Mouse (Mus musculus) stomach, embryonic 14.5 days (tissue): ENCODE results near the gene Rbfox2. TPM values are rescaled to one million over a fixed set of nuclear protein-coding genes. Genes with fewer than 3 reads are reported as not detected.

Source experiments
- ATAC-seq: fragments of 200-750 bp; cut with Nextera tagmentation; 2 replicates; pipeline ENCODE4 v1.8.0; 2017; ENCODE audit warnings: low read depth, moderate TSS enrichment; ENCODE audit not compliant: insufficient number of reproducible peaks, insufficient read depth, low FRiP score
- H3K27ac ChIP-seq: fragments of 300-500 bp; sonication (generic); 2 replicates; pipeline ENCODE4 v1.5.1; 2014; ENCODE audit warnings: mild to moderate bottlenecking, low read length, moderate library complexity, mixed read lengths
- H3K27me3 ChIP-seq: fragments of 300-500 bp; sonication (generic); 2 replicates; pipeline ENCODE4 v1.6.1; 2014; ENCODE audit warnings: low read length, control low read depth, mixed read lengths; ENCODE audit not compliant: control insufficient read depth, insufficient read depth
- H3K36me3 ChIP-seq: fragments of 300-500 bp; sonication (generic); 2 replicates; pipeline ENCODE4 v1.6.1; 2014; ENCODE audit warnings: mild to moderate bottlenecking, control low read depth, low read length, moderate library complexity, mixed read lengths; ENCODE audit not compliant: control insufficient read depth, insufficient read depth
- H3K4me1 ChIP-seq: fragments of 300-500 bp; sonication (generic); 2 replicates; pipeline ENCODE4 v1.6.1; 2014; ENCODE audit warnings: low read length, control low read depth, mixed read lengths; ENCODE audit not compliant: control insufficient read depth, insufficient read depth
- H3K4me2 ChIP-seq: fragments of 300-500 bp; sonication (generic); replicated peaks from 2 replicates; pipeline ENCODE4 v1.6.1; 2014; ENCODE audit warnings: low read depth, low read length, control low read depth
- H3K4me3 ChIP-seq: fragments of 300-500 bp; sonication (generic); 2 replicates; pipeline ENCODE4 v1.5.1; 2014; ENCODE audit warnings: low read depth, low read length, control low read depth
- H3K9ac ChIP-seq: fragments of 300-500 bp; sonication (generic); replicated peaks from 2 replicates; pipeline ENCODE4 v1.6.1; 2014; ENCODE audit warnings: low read depth, mild to moderate bottlenecking, control low read depth, low read length, moderate library complexity, mixed read lengths
- H3K9me3 ChIP-seq: fragments of 300-500 bp; sonication (generic); 2 replicates; pipeline ENCODE4 v1.6.1; 2016; ENCODE audit warnings: low read depth, low read length, control low read depth; ENCODE audit not compliant: control insufficient read depth
- WGBS: fragments of 180-500 bp; shearing (Covaris S2); extraction: QIAGEN DNeasy Blood & Tissue Kit; methylation state at CpG from one replicate; pipeline ENCODE4 v1.1.7; 2014; 5-methylcytosine and 5-hydroxymethylcytosine counted together
- polyA plus RNA-seq: library from polyadenylated mRNA; unstranded; fragments of >200 nt; fragmentation: Nextera tagmentation; extraction: Ambion mirVana; gene quantifications from 2 replicates; pipeline ENCODE4 v1.2.1, GENCODE M21; 2014

The Rbfox2 gene
- polyA plus RNA-seq, 1 experiment from 2014 or later, result 90.5 TPM

- ATAC-seq, result no peak
- no peak overlapping the region for H3K4me3 ChIP-seq
- H3K36me3 ChIP-seq, result no peaks in the 10 kb centered on the region
- H3K4me1 ChIP-seq, result peaks cover 19% of the 10 kb centered on the region
- no peak overlapping the region for H3K4me2 ChIP-seq
- H3K27me3 ChIP-seq, result no peaks in the 10 kb centered on the region
- H3K9me3 ChIP-seq, result no peaks in the 10 kb centered on the region
- no peak overlapping the region for H3K9ac ChIP-seq
- WGBS, result 75% methylated on average over 5 of the region's 5 CpGs
- no peak overlapping the region for H3K27ac ChIP-seq
These were observed 62.2 kb downstream of the Rbfox2 start for GRCm38 (mm10) chr15:77244634-77245033.

GRCm38 (mm10) chr15:77243876-77244560 is 62.8 kb downstream of the Rbfox2 start:
- Histone ChIP-seq H3K4me2 (no peak overlapping the region), H3K27me3 (no peaks in the 10 kb centered on the region), H3K36me3 (no peaks in the 10 kb centered on the region), H3K27ac (no peak overlapping the region), H3K9me3 (no peaks in the 10 kb centered on the region), H3K9ac (no peak overlapping the region), H3K4me1 (peaks cover 19% of the 10 kb centered on the region), H3K4me3 (no peak overlapping the region)
- 79% methylated on average over 5 of the region's 5 CpGs for WGBS
- ATAC-seq, result no peak

- Histone ChIP-seq H3K9me3 (no peaks in the 10 kb centered on the region), H3K4me1 (peaks cover 27% of the 10 kb centered on the region), H3K9ac (no peak overlapping the region), H3K36me3 (no peaks in the 10 kb centered on the region), H3K27ac (no peak overlapping the region), H3K27me3 (no peaks in the 10 kb centered on the region), H3K4me2 (no peak overlapping the region), H3K4me3 (no peak overlapping the region)
- WGBS, result 73% methylated on average over 4 of the region's 4 CpGs
- ATAC-seq, result no peak
These were observed 66.2 kb downstream of the Rbfox2 start for GRCm38 (mm10) chr15:77240607-77241006.

GRCm38 (mm10) chr15:77239564-77239963 is 67.2 kb downstream of the Rbfox2 start:
- Histone ChIP-seq H3K27me3 (no peaks in the 10 kb centered on the region), H3K4me3 (no peak overlapping the region), H3K27ac (peak overlapping the region; percentile 13; the same call in 1 of the 2 replicates), H3K9ac (no peak overlapping the region), H3K36me3 (no peaks in the 10 kb centered on the region), H3K4me2 (no peak overlapping the region), H3K9me3 (no peaks in the 10 kb centered on the region), H3K4me1 (peaks cover 35% of the 10 kb centered on the region)
- WGBS, result 44% methylated on average over 4 of the region's 4 CpGs
- ATAC-seq, result no peak

GRCm38 (mm10) chr15:77237661-77238060 is 69.1 kb downstream of the Rbfox2 start:
- Histone ChIP-seq H3K4me3 (no peak overlapping the region), H3K9me3 (no peaks in the 10 kb centered on the region), H3K27me3 (no peaks in the 10 kb centered on the region), H3K36me3 (no peaks in the 10 kb centered on the region), H3K4me2 (no peak overlapping the region), H3K4me1 (peaks cover 42% of the 10 kb centered on the region), H3K27ac (no peak overlapping the region), H3K9ac (no peak overlapping the region)
- ATAC-seq, result no peak
- 35% methylated on average over 1 of the region's 1 CpGs for WGBS

- Histone ChIP-seq H3K9me3 (no peaks in the 10 kb centered on the region), H3K27ac (peak overlapping the region; percentile 33; the same call in 1 of the 2 replicates), H3K9ac (no peak overlapping the region), H3K4me3 (no peak overlapping the region), H3K4me2 (no peak overlapping the region), H3K36me3 (no peaks in the 10 kb centered on the region), H3K4me1 (peaks cover 42% of the 10 kb centered on the region), H3K27me3 (no peaks in the 10 kb centered on the region)
- WGBS, result 53% methylated on average over 7 of the region's 7 CpGs
- no peak for ATAC-seq
These were observed 70.7 kb downstream of the Rbfox2 start for GRCm38 (mm10) chr15:77236055-77236567.

GRCm38 (mm10) chr15:77235551-77235950 is 71.3 kb downstream of the Rbfox2 start:
- H3K9ac ChIP-seq, result no peak overlapping the region
- ATAC-seq, result no peak
- H3K4me3 ChIP-seq, result no peak overlapping the region
- peak overlapping the region; percentile 10; the same call in 1 of the 2 replicates for H3K27ac ChIP-seq
- WGBS, result 92% methylated on average over 4 of the region's 4 CpGs
- no peaks in the 10 kb centered on the region for H3K9me3 ChIP-seq
- H3K4me2 ChIP-seq, result no peak overlapping the region
- H3K27me3 ChIP-seq, result no peaks in the 10 kb centered on the region
- H3K36me3 ChIP-seq, result no peaks in the 10 kb centered on the region
- H3K4me1 ChIP-seq, result peaks cover 42% of the 10 kb centered on the region

- Histone ChIP-seq H3K27me3 (no peaks in the 10 kb centered on the region), H3K4me2 (no peak overlapping the region), H3K9me3 (no peaks in the 10 kb centered on the region), H3K9ac (no peak overlapping the region), H3K4me3 (no peak overlapping the region), H3K36me3 (no peaks in the 10 kb centered on the region; the same call in 1 of the 2 replicates), H3K4me1 (peaks cover 35% of the 10 kb centered on the region; the same call in 1 of the 2 replicates), H3K27ac (0 out of 2 replicates have a peak overlapping the region, but pooled peaks have one; percentile 5)
- WGBS, result 43% methylated on average over 4 of the region's 4 CpGs
- ATAC-seq, result no peak
These were observed 72.5 kb downstream of the Rbfox2 start for GRCm38 (mm10) chr15:77234296-77234695.
